Mouse (Mus musculus): ENCODE data around the gene Lrguk. TPM values are rescaled to one million over a fixed set of nuclear protein-coding genes. Genes with fewer than 3 reads are reported as not detected.

Gene Lrguk
- polyA plus RNA-seq, 1 experiment from 2014 or later: 0.23 TPM

DNA sequence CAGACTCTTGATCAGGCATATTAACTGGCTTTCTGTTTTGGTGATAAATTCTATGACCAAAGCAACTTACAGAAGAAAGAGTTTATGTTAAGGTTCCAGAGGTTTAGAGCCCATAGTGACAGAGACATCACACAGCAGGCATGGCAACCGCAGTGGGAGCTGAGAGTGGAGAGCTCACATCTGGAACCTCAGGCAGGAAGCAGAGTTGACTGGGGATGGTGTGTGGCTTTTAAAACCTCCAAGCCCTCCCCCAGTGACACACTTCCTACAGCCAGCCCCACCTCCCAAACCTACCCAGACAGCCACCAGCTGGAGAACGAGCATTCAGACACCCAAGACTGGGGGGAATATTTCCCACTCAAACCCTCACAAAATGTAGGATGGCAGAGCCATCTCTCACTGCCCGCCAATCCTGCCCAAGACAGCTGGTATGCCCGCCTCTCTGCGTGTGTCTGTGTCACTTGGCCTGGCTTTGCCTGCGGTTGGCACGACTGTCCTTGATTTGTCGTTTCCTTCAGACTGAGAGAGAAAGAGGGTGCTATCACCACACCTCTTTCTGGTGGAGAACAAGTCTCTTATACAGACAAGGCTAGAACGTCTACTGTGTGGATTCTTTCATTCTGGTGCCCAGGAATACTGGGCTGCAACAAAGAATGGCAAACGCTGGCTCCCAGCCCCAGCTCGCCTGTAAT lies 12.5 kb downstream of the Lrguk start:
- Histone ChIP-seq H3K27ac (no peak overlapping the region), H3K79me2 (ENCODE audit: inconsistent target) (no peaks in the 10 kb centered on the region), H3K4me3 (ENCODE audit: inconsistent target) (no peak overlapping the region), H3K36me3 (ENCODE audit: inconsistent target) (no peaks in the 10 kb centered on the region)
- WGBS (ENCODE audit: missing documents): 87% methylated on average over 9 of the region's 11 CpGs

DNA sequence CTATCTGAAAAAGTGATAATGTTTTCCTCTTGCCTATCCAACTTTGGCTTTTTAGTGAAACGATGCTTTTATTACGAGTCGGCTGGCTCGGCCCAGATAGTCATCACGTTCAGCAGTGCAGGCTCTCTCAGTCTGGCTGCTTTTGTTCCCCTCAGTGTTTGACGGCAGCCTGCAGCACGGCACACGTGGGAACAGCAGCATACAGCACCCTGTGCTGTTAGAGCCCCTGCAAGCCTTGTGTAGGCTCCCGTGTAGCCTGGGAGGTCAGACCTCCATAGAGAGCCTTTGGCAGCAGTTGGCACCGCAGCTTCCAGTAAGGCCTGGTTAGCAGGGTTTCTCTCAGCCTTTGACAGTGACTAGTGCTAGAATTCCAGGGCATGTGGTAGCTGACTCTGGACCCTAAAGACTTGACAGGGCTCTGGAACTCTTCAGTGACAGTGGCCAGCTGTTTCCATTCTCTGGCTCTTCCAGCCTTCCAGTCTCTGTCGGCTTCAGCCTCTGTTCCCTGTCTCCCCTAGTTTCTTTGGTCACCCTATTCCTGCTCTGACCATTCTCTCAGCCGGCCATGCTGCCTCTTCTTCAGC lies 15.1 kb downstream of the Lrguk start:
- Histone ChIP-seq H3K4me3 (ENCODE audit: inconsistent target) (no peak overlapping the region), H3K79me2 (ENCODE audit: inconsistent target) (no peaks in the 10 kb centered on the region), H3K27ac (no peak overlapping the region), H3K36me3 (ENCODE audit: inconsistent target) (no peaks in the 10 kb centered on the region)
- 89% methylated on average over 12 of the region's 12 CpGs for WGBS (ENCODE audit: missing documents)

DNA sequence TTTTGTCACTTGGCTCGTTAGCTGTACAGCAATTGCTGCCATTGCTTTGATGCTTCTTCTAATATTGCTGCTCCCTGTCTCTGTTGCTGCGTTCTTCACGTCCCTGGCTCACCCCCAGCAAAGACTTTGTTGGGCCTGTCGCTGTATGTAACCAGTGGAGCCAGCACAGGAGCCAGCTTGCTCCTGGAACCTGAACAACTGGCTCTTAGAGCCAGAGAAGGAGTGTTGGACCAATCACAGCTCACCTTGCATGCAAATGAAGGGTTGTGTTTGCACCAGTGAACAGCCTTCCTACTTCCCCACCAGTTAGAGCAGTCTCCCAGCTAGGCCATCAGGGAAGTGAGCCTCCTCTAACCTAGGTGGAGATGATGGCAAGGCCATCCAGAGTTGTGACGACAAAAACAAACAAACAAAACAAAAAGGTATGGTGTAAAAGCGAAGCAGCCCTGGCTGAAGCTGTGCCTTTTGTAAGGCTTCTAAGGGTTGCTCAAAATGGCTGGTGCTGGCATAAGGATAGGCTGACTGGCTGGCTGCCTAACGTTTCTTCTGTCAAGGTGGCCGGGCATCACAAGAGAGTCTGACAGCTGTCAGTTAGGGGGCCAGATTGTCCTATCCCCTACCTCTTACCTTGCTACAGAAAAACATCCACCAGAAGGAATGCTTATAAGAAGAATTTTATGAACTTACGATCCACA lies 15.7 kb downstream of the Lrguk start:
- no peak overlapping the region for H3K4me3 ChIP-seq (ENCODE audit: inconsistent target)
- no peak overlapping the region for H3K27ac ChIP-seq
- WGBS (ENCODE audit: missing documents): 93% methylated on average over 9 of the region's 9 CpGs
- H3K79me2 ChIP-seq (ENCODE audit: inconsistent target): no peaks in the 10 kb centered on the region
- no peaks in the 10 kb centered on the region for H3K36me3 ChIP-seq (ENCODE audit: inconsistent target)

DNA sequence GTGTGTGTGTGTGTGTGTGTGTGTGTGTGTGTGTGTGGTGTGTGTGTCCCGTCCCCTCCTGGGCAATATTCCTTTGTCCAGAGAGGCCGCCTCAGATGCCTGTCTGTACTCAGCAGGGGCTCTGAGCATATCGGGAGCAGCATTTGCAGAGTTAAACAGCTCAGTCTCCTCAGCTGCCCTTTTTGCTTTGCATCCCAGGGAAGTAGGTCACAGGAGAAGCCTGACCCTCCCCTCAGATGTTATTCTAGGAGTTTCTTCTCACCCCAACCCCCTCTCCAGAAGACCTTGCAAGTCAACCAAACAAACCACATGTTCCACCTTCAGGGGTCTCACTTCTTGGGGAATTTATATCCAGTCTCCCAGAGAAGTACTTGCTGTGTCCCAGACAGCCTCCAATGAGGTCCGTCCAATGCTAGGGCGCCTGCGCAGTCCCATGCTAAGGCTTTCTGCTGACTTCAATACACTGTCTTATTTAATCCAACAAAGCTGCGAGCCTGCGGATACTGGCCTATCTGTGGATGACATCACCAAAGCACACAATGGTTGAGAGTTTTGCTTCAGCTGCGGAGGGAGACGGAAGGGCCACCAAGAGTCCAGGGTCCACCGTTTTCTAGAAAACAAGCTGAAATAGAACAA lies 17.4 kb downstream of the Lrguk start:
- Histone ChIP-seq H3K4me3 (ENCODE audit: inconsistent target) (no peak overlapping the region), H3K36me3 (ENCODE audit: inconsistent target) (no peaks in the 10 kb centered on the region), H3K27ac (no peak overlapping the region), H3K79me2 (ENCODE audit: inconsistent target) (no peaks in the 10 kb centered on the region)
- 94% methylated on average over 10 of the region's 11 CpGs for WGBS (ENCODE audit: missing documents)

DNA sequence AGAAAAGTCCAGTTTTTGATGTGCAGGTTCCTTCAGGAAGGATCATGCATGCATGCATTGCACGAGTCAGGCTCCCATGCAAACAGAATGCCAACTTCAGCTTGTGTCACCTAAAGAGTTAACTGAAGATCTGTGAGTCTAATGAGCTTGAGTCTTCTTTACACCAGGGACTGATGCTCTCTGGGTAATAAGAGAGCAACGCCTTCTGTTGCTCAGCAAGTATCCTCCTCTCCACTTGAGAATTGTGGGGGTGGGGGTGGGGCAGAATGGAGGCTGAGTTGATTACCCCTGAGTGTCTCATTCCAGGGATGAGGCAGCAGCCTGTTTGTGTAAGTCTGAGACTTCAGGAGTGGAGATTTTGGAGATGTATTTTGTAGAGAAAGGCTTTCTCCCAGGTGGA lies 20.2 kb downstream of the Lrguk start:
- no peaks in the 10 kb centered on the region for H3K79me2 ChIP-seq (ENCODE audit: inconsistent target)
- 100% methylated on average over 2 of the region's 2 CpGs for WGBS (ENCODE audit: missing documents)
- H3K27ac ChIP-seq: no peak overlapping the region
- no peaks in the 10 kb centered on the region for H3K36me3 ChIP-seq (ENCODE audit: inconsistent target)
- no peak overlapping the region for H3K4me3 ChIP-seq (ENCODE audit: inconsistent target)

DNA sequence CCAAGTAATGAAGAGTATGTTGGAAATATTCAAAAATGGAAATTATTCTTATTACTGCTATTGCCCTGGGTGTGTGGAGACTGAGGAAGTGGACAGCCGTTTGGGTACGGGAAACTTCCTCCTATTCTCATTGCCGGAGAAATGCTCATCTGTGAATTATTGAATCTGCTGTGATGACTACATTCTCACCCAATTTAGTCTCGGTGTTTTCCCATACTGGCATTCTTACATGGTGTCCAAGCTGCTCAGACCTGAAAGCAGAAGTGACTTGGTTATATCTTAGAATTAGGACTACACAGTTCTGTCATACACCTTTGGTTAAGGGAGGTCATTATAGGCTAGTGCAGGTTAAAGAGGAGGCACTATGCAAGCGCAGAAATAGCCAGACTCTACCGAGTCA lies 30.5 kb downstream of the Lrguk start:
- WGBS (ENCODE audit: missing documents): 53% methylated on average over 6 of the region's 6 CpGs
- no peaks in the 10 kb centered on the region for H3K36me3 ChIP-seq (ENCODE audit: inconsistent target)
- H3K27ac ChIP-seq: no peak overlapping the region
- no peak overlapping the region for H3K4me3 ChIP-seq (ENCODE audit: inconsistent target)
- H3K79me2 ChIP-seq (ENCODE audit: inconsistent target): no peaks in the 10 kb centered on the region

DNA sequence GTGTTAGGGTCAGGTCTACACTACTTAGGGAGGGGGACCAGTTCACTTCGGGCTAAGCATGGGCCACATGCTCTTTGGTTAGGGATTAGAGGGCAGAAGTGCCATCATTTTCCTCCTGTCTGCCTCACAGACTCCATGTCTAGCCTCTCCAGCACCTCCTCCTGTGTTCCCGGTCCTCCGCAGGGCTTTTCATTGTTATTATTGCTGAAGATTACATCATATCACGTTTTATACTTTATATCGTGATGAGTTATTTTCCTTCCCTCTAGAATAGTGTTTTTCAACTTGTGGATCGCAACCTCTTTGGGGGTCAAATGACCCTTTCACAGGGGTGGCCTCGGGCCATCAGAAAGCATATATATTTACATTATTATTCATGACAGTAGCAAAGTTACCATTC lies 37.5 kb downstream of the Lrguk start:
- H3K36me3 ChIP-seq (ENCODE audit: inconsistent target): no peaks in the 10 kb centered on the region
- no peaks in the 10 kb centered on the region for H3K79me2 ChIP-seq (ENCODE audit: inconsistent target)
- WGBS (ENCODE audit: missing documents): 94% methylated on average over 7 of the region's 7 CpGs

DNA sequence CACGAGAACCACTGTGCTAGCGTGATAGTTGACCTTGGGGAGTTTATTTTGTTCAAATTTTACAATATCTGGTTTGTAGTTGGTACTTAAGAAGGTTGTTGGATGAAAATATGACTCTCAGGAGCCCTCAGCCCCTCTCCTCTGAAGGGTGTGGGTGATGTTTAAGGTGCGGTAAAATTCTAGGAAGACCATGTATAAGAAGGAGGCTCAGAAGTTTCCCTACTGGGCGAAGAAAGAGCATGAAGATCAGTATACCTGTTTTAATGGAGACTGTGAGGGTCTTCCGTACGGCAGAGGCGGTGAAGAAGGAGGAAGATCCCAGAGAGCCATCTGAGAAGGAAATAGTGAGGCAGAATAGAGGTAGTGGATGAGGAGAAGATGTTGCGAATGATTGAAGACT lies 38.0 kb downstream of the Lrguk start:
- Histone ChIP-seq H3K4me3 (ENCODE audit: inconsistent target) (no peak overlapping the region), H3K27ac (no peak overlapping the region), H3K36me3 (ENCODE audit: inconsistent target) (no peaks in the 10 kb centered on the region), H3K79me2 (ENCODE audit: inconsistent target) (no peaks in the 10 kb centered on the region)
- 94% methylated on average over 8 of the region's 8 CpGs for WGBS (ENCODE audit: missing documents)

More for the DNA sequence above, 37.5 kb downstream of the Lrguk start:
- H3K4me3 ChIP-seq (ENCODE audit: inconsistent target): no peak overlapping the region
- no peak overlapping the region for H3K27ac ChIP-seq

DNA sequence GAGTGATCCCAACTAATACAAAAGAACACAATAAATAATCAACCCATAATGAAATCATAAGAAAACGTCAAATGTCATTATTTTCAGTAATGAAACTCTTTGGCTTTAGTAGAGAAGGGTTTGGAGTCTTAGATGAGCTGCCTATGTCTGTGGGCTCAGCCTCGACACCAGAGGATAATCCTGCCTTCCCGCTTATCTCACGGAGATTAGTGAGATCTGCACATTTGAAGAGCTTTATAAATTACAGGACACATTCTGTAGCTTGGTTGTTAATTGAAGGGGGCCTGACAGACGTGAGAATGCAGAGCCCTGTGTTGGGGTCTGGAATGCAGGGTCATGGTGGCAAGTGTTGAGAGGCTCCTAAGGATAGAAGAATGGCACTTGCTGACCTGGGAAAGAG lies 42.7 kb downstream of the Lrguk start:
- no peaks in the 10 kb centered on the region for H3K36me3 ChIP-seq (ENCODE audit: inconsistent target)
- no peaks in the 10 kb centered on the region for H3K79me2 ChIP-seq (ENCODE audit: inconsistent target)
- no peak overlapping the region for H3K4me3 ChIP-seq (ENCODE audit: inconsistent target)
- 87% methylated on average over 5 of the region's 5 CpGs for WGBS (ENCODE audit: missing documents)
- H3K27ac ChIP-seq: no peak overlapping the region

DNA sequence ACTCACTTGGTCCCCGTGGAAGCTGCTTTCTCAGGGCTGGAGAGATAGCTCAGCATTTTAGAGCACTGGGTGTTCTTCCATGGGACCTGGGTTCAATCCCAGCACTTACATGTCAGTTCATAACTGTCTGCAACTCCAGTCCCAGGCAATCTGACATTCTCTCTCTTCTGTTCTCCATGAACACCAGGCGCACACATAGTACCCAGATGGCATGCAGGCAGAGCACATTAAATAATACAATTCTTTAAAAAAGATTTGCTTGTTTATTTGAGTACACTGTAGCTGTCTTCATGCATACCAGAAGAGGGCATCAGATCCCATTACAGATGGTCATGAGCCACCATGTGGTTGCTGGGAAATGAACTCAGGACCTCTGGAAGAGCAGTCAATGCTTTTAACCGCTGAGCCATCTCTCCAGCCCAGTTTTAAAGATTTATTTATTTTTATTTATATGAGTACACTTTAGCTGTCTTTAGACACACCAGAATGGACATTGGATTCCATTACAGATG lies 44.7 kb downstream of the Lrguk start:
- 87% methylated on average over 3 of the region's 3 CpGs for WGBS (ENCODE audit: missing documents)
- Histone ChIP-seq H3K36me3 (ENCODE audit: inconsistent target) (no peaks in the 10 kb centered on the region), H3K4me3 (ENCODE audit: inconsistent target) (no peak overlapping the region), H3K27ac (no peak overlapping the region), H3K79me2 (ENCODE audit: inconsistent target) (no peaks in the 10 kb centered on the region)

DNA sequence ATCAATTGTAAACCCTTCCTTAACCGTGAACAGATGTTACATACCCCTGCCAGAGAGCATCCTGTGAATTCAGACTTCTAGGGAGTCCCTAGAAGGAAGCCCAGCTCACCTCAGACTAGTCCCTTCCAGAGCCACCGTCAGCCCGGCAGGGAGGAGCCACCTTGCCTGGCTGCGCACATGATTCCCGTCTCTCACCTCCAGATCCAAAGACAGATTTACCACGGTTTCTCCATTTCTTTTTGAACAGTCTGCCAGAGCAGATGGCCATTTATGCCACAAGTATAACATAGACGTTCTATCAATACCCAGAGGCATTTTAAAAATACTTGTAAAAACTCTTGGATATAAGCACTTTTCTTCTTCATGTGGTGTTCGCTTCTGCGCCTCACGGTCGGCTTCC lies 46.3 kb downstream of the Lrguk start:
- no peaks in the 10 kb centered on the region for H3K36me3 ChIP-seq (ENCODE audit: inconsistent target)
- no peaks in the 10 kb centered on the region for H3K79me2 ChIP-seq (ENCODE audit: inconsistent target)
- no peak overlapping the region for H3K27ac ChIP-seq
- 94% methylated on average over 10 of the region's 11 CpGs for WGBS (ENCODE audit: missing documents)
- H3K4me3 ChIP-seq (ENCODE audit: inconsistent target): no peak overlapping the region

DNA sequence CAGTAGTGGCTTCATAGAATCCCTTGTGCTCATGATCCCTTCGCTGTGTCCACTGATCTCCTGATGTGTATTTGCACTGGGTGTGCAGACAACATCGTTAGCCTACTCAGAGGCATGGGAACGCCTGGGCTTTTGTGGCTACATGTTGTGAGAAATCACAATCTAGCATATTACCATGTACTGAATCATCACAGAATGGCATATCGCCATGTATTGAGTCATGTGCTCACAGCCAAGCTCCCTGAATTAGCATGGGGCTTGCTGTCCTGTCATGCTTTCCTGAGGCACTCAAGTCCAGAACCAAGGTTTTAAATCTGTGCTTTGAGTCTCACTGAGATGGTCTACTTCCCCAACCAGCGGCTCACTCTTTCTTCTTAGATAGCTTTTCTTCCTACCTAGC lies 54.2 kb downstream of the Lrguk start:
- Histone ChIP-seq H3K27ac (no peak overlapping the region), H3K36me3 (ENCODE audit: inconsistent target) (no peaks in the 10 kb centered on the region), H3K79me2 (ENCODE audit: inconsistent target) (no peaks in the 10 kb centered on the region), H3K4me3 (ENCODE audit: inconsistent target) (no peak overlapping the region)
- WGBS (ENCODE audit: missing documents): 90% methylated on average over 5 of the region's 5 CpGs

DNA sequence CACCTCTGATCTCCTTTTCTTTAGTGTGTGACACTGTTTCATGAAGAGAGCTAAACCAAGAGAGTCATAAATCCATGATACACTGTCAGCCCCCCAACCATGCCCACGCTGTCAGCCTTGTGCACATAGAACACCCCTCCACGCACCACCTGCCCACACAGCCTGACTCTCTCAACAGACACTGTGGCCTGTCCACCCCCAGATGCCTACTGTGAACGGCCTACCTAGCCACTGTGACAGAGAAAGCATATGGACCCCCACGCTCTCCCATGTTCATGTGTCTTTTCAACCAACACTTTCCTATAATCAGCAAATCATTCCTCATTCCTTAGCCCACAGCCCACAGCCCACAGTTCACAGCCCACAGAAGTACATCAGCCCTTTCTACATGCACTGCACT lies 58.5 kb downstream of the Lrguk start:
- Histone ChIP-seq H3K79me2 (ENCODE audit: inconsistent target) (no peaks in the 10 kb centered on the region), H3K27ac (no peak overlapping the region), H3K36me3 (ENCODE audit: inconsistent target) (no peaks in the 10 kb centered on the region), H3K4me3 (ENCODE audit: inconsistent target) (no peak overlapping the region)
- 93% methylated on average over 4 of the region's 4 CpGs for WGBS (ENCODE audit: missing documents)

DNA sequence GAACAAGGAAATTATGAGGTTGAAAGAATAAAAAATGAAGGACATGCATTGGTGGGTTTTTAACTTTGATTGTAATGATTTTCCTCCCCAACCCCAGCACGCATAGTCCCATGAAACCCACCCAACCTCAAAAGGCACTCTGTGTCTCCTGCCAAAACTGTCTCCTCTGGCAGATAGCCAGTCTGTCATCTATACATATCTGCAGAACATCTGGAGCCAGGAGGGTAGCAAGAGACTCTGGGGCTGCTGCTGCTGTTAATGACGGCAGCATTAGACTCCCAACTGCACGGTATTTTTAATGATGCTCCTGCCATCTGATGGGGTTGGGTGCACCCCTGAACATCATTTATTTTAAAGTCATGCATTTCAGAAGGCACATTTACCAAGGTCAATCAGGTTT lies 59.7 kb downstream of the Lrguk start:
- no peaks in the 10 kb centered on the region for H3K36me3 ChIP-seq (ENCODE audit: inconsistent target)
- 91% methylated on average over 3 of the region's 3 CpGs for WGBS (ENCODE audit: missing documents)
- H3K79me2 ChIP-seq (ENCODE audit: inconsistent target): no peaks in the 10 kb centered on the region
- no peak overlapping the region for H3K27ac ChIP-seq
- no peak overlapping the region for H3K4me3 ChIP-seq (ENCODE audit: inconsistent target)

DNA sequence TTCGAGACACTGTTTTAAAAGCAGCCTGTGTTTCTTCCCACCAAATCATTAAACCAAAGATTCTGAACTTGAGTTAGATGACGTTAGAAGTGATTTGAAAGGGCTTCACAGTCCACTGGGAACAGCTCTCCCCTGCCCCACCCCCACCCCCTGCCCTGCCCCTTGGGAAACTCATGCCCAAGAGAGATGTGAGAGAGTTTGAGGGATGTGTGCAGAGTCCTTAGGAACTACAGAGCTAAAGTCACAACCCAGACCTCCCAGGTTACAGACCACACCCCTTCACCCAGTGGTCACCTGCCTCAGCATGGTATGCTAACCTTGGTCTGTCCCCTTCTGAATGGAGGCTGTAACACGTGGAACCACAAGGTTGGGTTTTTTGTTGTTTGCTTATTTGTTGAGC lies 62.3 kb downstream of the Lrguk start:
- Histone ChIP-seq H3K27ac (no peak overlapping the region), H3K79me2 (ENCODE audit: inconsistent target) (no peaks in the 10 kb centered on the region), H3K4me3 (ENCODE audit: inconsistent target) (no peak overlapping the region), H3K36me3 (ENCODE audit: inconsistent target) (no peaks in the 10 kb centered on the region)
- 78% methylated on average over 3 of the region's 3 CpGs for WGBS (ENCODE audit: missing documents)

All from macrophage (primary cell).